Mouse (Mus musculus) activated CD4-positive, CD25-positive, alpha-beta regulatory T cell, adult 9 weeks (primary cell): ENCODE measurements around the gene Olfr70. TPM values are rescaled to one million over a fixed set of nuclear protein-coding genes. Genes with fewer than 3 reads are reported as not detected.

Source experiments
- polyA plus RNA-seq: library from polyadenylated mRNA; unstranded; fragments of 100-300 nt; shearing (Covaris generic); gene quantifications from one replicate; pipeline ENCODE4 v1.2.1, GENCODE M21; 2017

Gene Olfr70
- not detected for polyA plus RNA-seq

DNA sequence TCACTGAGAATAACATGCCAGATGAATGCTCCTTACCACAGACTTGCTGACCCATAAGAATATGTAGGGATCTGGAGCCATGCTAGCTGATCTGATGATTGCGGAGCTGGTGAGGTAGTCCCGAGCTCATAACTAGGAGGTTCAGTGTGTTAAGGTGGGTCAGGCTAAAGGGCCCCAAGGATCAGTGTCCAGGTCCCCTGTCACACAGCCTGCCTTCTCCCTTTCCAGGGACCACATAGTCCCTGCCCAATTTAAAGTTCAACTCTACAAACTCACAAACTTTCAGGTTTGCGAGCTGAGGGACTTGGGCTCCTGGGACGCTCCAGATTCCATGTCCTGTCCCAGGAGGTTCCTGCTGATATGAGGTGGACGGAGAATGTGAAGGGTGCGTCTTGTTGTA lies at the start of gene Olfr70:
Olfr70 (minus strand) TSS at position 101 of the 400 bp plus-strand sequence.

GRCm38 (mm10) chr4:43729794-43730550 lies 29.4 kb upstream of the Olfr70 start, which contains the start of gene Spaar:
Gene Spaar, plus strand, starts transcription at chr4:43730034.

DNA sequence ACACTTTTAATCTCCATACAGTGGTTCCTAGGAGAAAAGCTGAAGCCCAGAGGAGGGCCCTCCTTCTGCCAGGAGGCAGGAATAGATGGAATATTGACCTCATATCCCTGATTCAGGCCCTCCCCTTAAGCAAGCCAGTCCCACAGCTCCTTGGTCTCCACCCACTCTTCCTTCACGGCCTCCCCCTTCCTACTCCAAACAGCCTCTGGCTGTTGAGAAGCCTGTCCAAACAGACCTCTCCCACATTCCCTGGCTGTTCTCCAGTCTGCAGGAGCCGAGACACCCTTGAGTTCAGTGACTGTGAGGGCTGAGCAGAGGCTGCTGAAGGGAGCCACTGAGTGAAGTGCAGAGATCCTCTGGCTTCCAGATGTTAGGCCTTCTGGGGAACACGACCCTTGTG lies 26.4 kb upstream of the Olfr70 start, which contains the start of gene Hrct1:
Hrct1 (plus strand) TSS at position 194 of the 400 bp plus-strand sequence.

GRCm38 (mm10) chr4:43709869-43710268 lies 9.3 kb upstream of the Olfr70 start, which contains the start of gene Olfr71:
Gene Olfr71, minus strand, starts transcription at chr4:43710255.

GRCm38 (mm10) chr4:43668782-43669427 lies 31.7 kb downstream of the Olfr70 start, which contains the start of the genes Tmem8b and Fam221b:
Gene Tmem8b, plus strand, starts transcription at chr4:43668971.
Gene Fam221b, minus strand, starts transcription at chr4:43669145.

GRCm38 (mm10) chr4:43656339-43657109 lies 44.1 kb downstream of the Olfr70 start, which contains the start of gene Hint2:
Gene Hint2, minus strand, starts transcription at chr4:43656466.

GRCm38 (mm10) chr4:43653161-43654015 lies 47.2 kb downstream of the Olfr70 start, which contains the start of gene Spag8:
Gene Spag8, minus strand, starts transcription at chr4:43653594.

Other genes starting within 250 kb of the Olfr70 start
- gene Cd72, start 246.2 kb downstream of the Olfr70 start, polyA plus RNA-seq = 54.1 TPM
- gene Sit1, start 217.1 kb downstream of the Olfr70 start, polyA plus RNA-seq = 146 TPM
- 75.3 TPM for gene Ccdc107, start 207.9 kb downstream of the Olfr70 start, polyA plus RNA-seq
- 4.9 TPM for gene Arhgef39, start 201.1 kb downstream of the Olfr70 start, polyA plus RNA-seq
- 0.90 TPM for gene Car9, start 193.8 kb downstream of the Olfr70 start, polyA plus RNA-seq
- not detected for gene Tpm2, start 177.0 kb downstream of the Olfr70 start, polyA plus RNA-seq
- 86.8 TPM for gene Creb3, start 138.5 kb downstream of the Olfr70 start, polyA plus RNA-seq
- 436 TPM for gene Tln1, start 138.1 kb downstream of the Olfr70 start, polyA plus RNA-seq
- 24.1 TPM for gene Rgp1, start 122.1 kb downstream of the Olfr70 start, polyA plus RNA-seq
- 27.6 TPM for gene Gba2, start 121.9 kb downstream of the Olfr70 start, polyA plus RNA-seq
- gene Msmp, start 116.3 kb downstream of the Olfr70 start, polyA plus RNA-seq = 3.2 TPM
- not detected for gene Npr2, start 68.9 kb downstream of the Olfr70 start, polyA plus RNA-seq
- gene Spag8, start 47.2 kb downstream of the Olfr70 start, polyA plus RNA-seq = 0.38 TPM
- gene Hint2, start 44.3 kb downstream of the Olfr70 start, polyA plus RNA-seq = 70.9 TPM
- gene Tmem8b, start 31.8 kb downstream of the Olfr70 start, polyA plus RNA-seq = 0.83 TPM
- 1.4 TPM for gene Fam221b, start 31.7 kb downstream of the Olfr70 start, polyA plus RNA-seq
- not detected for gene Olfr71, start 9.4 kb upstream of the Olfr70 start, polyA plus RNA-seq
- gene Hrct1, start 26.4 kb upstream of the Olfr70 start, polyA plus RNA-seq = not detected
- not detected for gene Spaar, start 29.2 kb upstream of the Olfr70 start, polyA plus RNA-seq
- not detected for gene Olfr159, start 70.2 kb upstream of the Olfr70 start, polyA plus RNA-seq
- not detected for gene Olfr156, start 123.1 kb upstream of the Olfr70 start, polyA plus RNA-seq
- gene Olfr157, start 139.4 kb upstream of the Olfr70 start, polyA plus RNA-seq = 0.12 TPM
- gene Olfr155, start 150.8 kb upstream of the Olfr70 start, polyA plus RNA-seq = not detected
- gene Reck, start 174.7 kb upstream of the Olfr70 start, polyA plus RNA-seq = 4.2 TPM